Mouse (Mus musculus) mesoderm, embryonic 11.5 days (tissue): ENCODE data around the gene Rbm7.
A peak's percentile ranks its signal among the peaks of the same experiment; 100 is the strongest.
"Not testable (repeated sequence)": the region's sequence is repeated elsewhere in the genome, so short reads cannot be mapped to it uniquely, and the experiment has no call there.

Source experiments
- DNase-seq: peaks from one replicate; pipeline ENCODE4 v3.0.0-alpha.2; 2012; ENCODE audit warnings: low read depth, low spot score

Rbm7 gene

GRCm38 (mm10) chr9:48494817-48495547, at the start of gene Rbm7, which contains the start of gene Gm5617:
Gene Rbm7, minus strand, starts transcription at chr9:48495299.
Gene Gm5617, plus strand, starts transcription at chr9:48495442.
- DNase-seq = peak; percentile 96

GRCm38 (mm10) chr9:48538688-48539087, 43.6 kb upstream of the Rbm7 start:
- peak; percentile 16 for DNase-seq

- peak; percentile 18 for DNase-seq
These were observed 43.0 kb upstream of the Rbm7 start for GRCm38 (mm10) chr9:48538044-48538645.

GRCm38 (mm10) chr9:48537616-48538015, 42.5 kb upstream of the Rbm7 start:
- DNase-seq = not testable (repeated sequence)

- no peak for DNase-seq
These were observed 41.3 kb upstream of the Rbm7 start for GRCm38 (mm10) chr9:48536414-48536813.

GRCm38 (mm10) chr9:48532730-48533129, 37.6 kb upstream of the Rbm7 start:
- DNase-seq = no peak

- no peak for DNase-seq
These were observed 37.1 kb upstream of the Rbm7 start for GRCm38 (mm10) chr9:48532203-48532602.

GRCm38 (mm10) chr9:48531294-48531693, 36.2 kb upstream of the Rbm7 start:
- no peak for DNase-seq

GRCm38 (mm10) chr9:48526520-48526919, 31.4 kb upstream of the Rbm7 start:
- no peak for DNase-seq

- no peak for DNase-seq
These were observed 30.5 kb upstream of the Rbm7 start for GRCm38 (mm10) chr9:48525566-48525965.

GRCm38 (mm10) chr9:48520405-48520804, 25.3 kb upstream of the Rbm7 start:
- not testable (repeated sequence) for DNase-seq

GRCm38 (mm10) chr9:48517372-48518130, 22.5 kb upstream of the Rbm7 start:
- DNase-seq = no peak

- no peak for DNase-seq
These were observed 21.7 kb upstream of the Rbm7 start for GRCm38 (mm10) chr9:48516615-48517371.

GRCm38 (mm10) chr9:48515332-48515731, 20.2 kb upstream of the Rbm7 start:
- no peak for DNase-seq

- DNase-seq = no peak
These were observed 15.0 kb upstream of the Rbm7 start for GRCm38 (mm10) chr9:48510134-48510533.

GRCm38 (mm10) chr9:48504741-48505365, 9.8 kb upstream of the Rbm7 start:
- DNase-seq = no peak

GRCm38 (mm10) chr9:48503001-48503400, 7.9 kb upstream of the Rbm7 start:
- DNase-seq = no peak

GRCm38 (mm10) chr9:48501192-48501591, 6.1 kb upstream of the Rbm7 start:
- no peak for DNase-seq

- no peak for DNase-seq
These were observed 441 bp upstream of the Rbm7 start for GRCm38 (mm10) chr9:48495548-48495932.

GRCm38 (mm10) chr9:48481214-48482134, 13.6 kb downstream of the Rbm7 start:
- DNase-seq = no peak
